Mouse (Mus musculus) heart, adult 2 months (tissue): Measurements from ENCODE around the gene Ms4a6c. TPM values are rescaled to one million over a fixed set of nuclear protein-coding genes. Genes with fewer than 3 reads are reported as not detected.
"Not testable (repeated sequence)": the region's sequence is repeated elsewhere in the genome, so short reads cannot be mapped to it uniquely, and the experiment has no call there.

ENCODE experiments used
- DNase-seq, 2 experiments: peaks; one replicate each; pipeline ENCODE4 v3.0.0; 2021
- H3K27ac ChIP-seq: fragments of 200-600 bp; 2 replicates; pipeline ENCODE4 v1.8.1; 2022
- H3K27me3 ChIP-seq: fragments of 200-500 bp; 2 replicates; pipeline ENCODE4 v1.6.1; 2012; ENCODE audit warnings: mild to moderate bottlenecking, low read length, inconsistent platforms, mixed read lengths; ENCODE audit not compliant: control insufficient read depth, insufficient read depth
- H3K36me3 ChIP-seq: fragments of 200-500 bp; 2 replicates; pipeline ENCODE4 v1.6.1; 2012; ENCODE audit warnings: low read length, inconsistent platforms; ENCODE audit not compliant: control insufficient read depth, insufficient read depth
- H3K4me1 ChIP-seq: fragments of 200-500 bp; 2 replicates; pipeline ENCODE4 v1.6.1; 2011; ENCODE audit warnings: low read length; ENCODE audit not compliant: control insufficient read depth, insufficient read depth
- H3K4me3 ChIP-seq: fragments of 200-600 bp; 2 replicates; pipeline ENCODE4 v1.8.1; 2022
- H3K79me2 ChIP-seq: fragments of 200-500 bp; replicated peaks from 2 replicates; pipeline ENCODE4 v1.6.1; 2012; ENCODE audit warnings: mild to moderate bottlenecking, inconsistent platforms, low read length, moderate library complexity, mixed read lengths; ENCODE audit not compliant: control insufficient read depth, insufficient read depth
- H3K9ac ChIP-seq: fragments of 200-500 bp; 2 replicates; pipeline ENCODE4 v1.6.1; 2012; ENCODE audit warnings: low read depth, mild to moderate bottlenecking, control low read depth, inconsistent platforms, low read length, mixed read lengths
- CTCF ChIP-seq: fragments of 200-600 bp; IDR thresholded peaks from 2 replicates; pipeline ENCODE4 v1.8.1; 2022; ENCODE audit warnings: antibody characterized with exemption, mild to moderate bottlenecking, moderate library complexity
- EP300 ChIP-seq: fragments of 200-500 bp; IDR thresholded peaks from 2 replicates; pipeline ENCODE4 v1.6.1; 2011; ENCODE audit warnings: low read depth, low read length, control low read depth; ENCODE audit not compliant: insufficient read depth
- POLR2A ChIP-seq: fragments of 200-500 bp; IDR thresholded peaks from 2 replicates; pipeline ENCODE4 v1.6.1; 2011; ENCODE audit warnings: mild to moderate bottlenecking, low read depth, low read length, control low read depth; ENCODE audit not compliant: insufficient read depth
- WGBS: fragments of 180-500 bp; shearing (Covaris S2); methylation state at CpG from one replicate; pipeline ENCODE4 v1.1.7; 2018; 5-methylcytosine and 5-hydroxymethylcytosine counted together
- intact Hi-C: fragments of 180-260 bp; cut with DNase I; formaldehyde crosslinking; loops from one replicate; pipeline ENCODE4 v1.15.1; 2025
- polyA plus RNA-seq: library from polyadenylated mRNA; depleted of rRNA; stranded (reverse); fragments of >200 nt; gene quantifications from 2 replicates; pipeline ENCODE4 v1.2.3, GENCODE M21; 2012
- total RNA-seq, 2 experiments: library from RNA; stranded (reverse); gene quantifications; 2 replicates each; pipeline ENCODE4 v1.2.3; 2021

The Ms4a6c gene
- total and polyA plus RNA-seq, 3 experiments: 4.0 to 9.1 (median 8.1) TPM

DNA sequence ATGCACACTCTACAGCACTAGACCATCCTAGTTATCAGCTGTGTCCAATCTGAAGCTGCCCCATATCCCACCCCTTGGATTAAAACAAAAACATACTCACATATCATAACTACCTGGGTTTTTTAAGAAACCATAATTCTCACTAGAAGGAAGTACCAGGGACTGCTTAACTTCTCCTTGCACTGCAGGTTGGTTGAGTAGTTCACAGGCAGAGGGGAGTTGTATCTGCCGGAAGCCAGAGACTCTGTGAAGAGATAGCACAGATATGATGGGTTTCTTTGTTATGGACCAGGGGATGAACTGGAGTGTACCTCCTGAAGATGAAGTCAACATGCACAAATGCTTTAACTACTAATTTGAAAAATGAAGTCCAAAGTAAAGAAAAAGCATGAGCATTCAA, 31.6 kb downstream of the Ms4a6c start:
- Histone ChIP-seq H3K27ac (no peak overlapping the region), H3K4me3 (no peak overlapping the region), H3K27me3 (no peaks in the 10 kb centered on the region), H3K79me2 (no peaks in the 10 kb centered on the region), H3K36me3 (no peaks in the 10 kb centered on the region), H3K4me1 (no peaks in the 10 kb centered on the region), H3K9ac (no peak overlapping the region)
- WGBS: 65% methylated on average over 1 of the region's 1 CpGs
- intact Hi-C loops: loop anchor here (2.0 kb wide), 1 partner anchor 48 kb away; no protein-coding TSS in a partner anchor
- TF ChIP-seq CTCF (no peak), POLR2A (no peak), EP300 (no peak)
- no peak for DNase-seq

DNA sequence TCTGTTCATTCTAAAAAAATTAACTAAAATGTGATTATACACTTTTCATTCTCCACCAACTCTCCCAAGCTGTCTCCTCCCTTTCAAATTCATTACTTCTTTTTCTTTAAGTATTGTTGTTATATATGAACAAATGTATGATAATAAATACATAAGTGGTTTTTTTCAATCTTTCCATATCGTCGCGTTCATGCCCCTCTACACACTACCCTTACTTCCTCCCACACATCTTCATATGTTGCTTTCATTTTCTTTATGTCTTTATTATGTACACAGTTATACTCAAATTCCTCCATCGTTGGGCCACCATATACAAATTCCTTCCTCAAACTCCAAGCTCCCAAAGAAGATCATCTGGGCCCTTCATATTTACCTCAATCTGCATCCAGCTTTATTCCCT, 32.2 kb downstream of the Ms4a6c start:
- no peak overlapping the region for H3K4me3 ChIP-seq
- intact Hi-C loops: loop anchor here (2.0 kb wide), 1 partner anchor 47 kb away; no protein-coding TSS in a partner anchor
- DNase-seq: no peak
- TF ChIP-seq POLR2A: no peak
- TF ChIP-seq EP300: no peak
- no peak for TF ChIP-seq CTCF
- H3K27me3 ChIP-seq: no peaks in the 10 kb centered on the region
- H3K79me2 ChIP-seq: no peaks in the 10 kb centered on the region
- no peaks in the 10 kb centered on the region for H3K36me3 ChIP-seq
- H3K9ac ChIP-seq: no peak overlapping the region
- no peak overlapping the region for H3K27ac ChIP-seq
- no peaks in the 10 kb centered on the region for H3K4me1 ChIP-seq
- 69% methylated on average over 4 of the region's 4 CpGs for WGBS

DNA sequence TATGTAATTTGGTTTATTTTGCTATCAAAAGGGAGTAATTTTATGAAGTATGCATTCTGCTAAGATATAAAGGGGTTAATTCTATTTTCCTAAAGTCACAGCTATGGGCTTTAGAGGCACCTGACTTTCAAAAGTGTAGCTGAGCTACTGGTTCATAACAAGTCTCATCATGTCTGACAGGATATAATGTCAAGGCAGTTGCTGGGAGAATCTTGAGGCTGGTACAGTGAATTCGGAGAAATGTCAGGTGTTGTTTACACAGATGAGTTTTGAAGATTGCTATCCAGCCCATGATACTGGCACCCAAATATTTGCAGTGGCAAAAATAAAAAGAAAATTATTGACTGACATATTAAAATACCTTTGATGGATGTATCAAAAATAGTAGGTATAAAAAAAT, 35.7 kb downstream of the Ms4a6c start:
- TF ChIP-seq CTCF (no peak), EP300 (no peak), POLR2A (no peak)
- DNase-seq: no peak
- no peaks in the 10 kb centered on the region for H3K36me3 ChIP-seq
- no peaks in the 10 kb centered on the region for H3K4me1 ChIP-seq
- no peak overlapping the region for H3K4me3 ChIP-seq
- WGBS: 74% methylated on average over 1 of the region's 1 CpGs
- no peaks in the 10 kb centered on the region for H3K79me2 ChIP-seq
- intact Hi-C loops: no loop called here
- no peak overlapping the region for H3K27ac ChIP-seq
- H3K9ac ChIP-seq: no peak overlapping the region
- no peaks in the 10 kb centered on the region for H3K27me3 ChIP-seq

DNA sequence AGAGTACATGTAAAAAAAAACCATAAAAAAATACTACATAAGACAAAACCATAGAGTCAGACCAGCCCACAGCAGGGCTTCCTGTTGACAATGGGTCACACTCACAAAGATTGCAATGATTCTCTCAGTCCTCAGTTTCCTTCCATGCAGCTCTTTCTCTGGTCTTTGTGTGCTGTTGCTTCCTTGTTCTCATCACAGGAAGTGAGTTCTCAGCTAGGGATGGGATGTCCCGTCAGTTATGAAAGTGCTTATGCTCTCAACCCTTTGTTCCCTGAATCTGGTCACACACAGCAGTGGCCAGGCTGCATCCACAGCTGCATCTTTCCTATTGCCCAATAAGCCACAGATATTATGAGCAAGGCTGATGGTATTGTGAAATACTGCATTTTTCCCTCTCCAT, 44.3 kb downstream of the Ms4a6c start:
- Histone ChIP-seq H3K79me2 (no peaks in the 10 kb centered on the region), H3K36me3 (no peaks in the 10 kb centered on the region), H3K9ac (no peak overlapping the region), H3K27me3 (no peaks in the 10 kb centered on the region), H3K27ac (peak overlapping the region; percentile 20; the same call in 1 of the 2 replicates), H3K4me1 (peaks cover 5% of the 10 kb centered on the region), H3K4me3 (no peak overlapping the region)
- 21% methylated on average over 1 of the region's 1 CpGs for WGBS
- TF ChIP-seq CTCF (no peak), EP300 (peak; percentile 72; the same call in 1 of the 2 replicates), POLR2A (0 out of 2 replicates have a peak, but pooled peaks have one; percentile 36)
- no peak for DNase-seq
- intact Hi-C loops: no loop called here

DNA sequence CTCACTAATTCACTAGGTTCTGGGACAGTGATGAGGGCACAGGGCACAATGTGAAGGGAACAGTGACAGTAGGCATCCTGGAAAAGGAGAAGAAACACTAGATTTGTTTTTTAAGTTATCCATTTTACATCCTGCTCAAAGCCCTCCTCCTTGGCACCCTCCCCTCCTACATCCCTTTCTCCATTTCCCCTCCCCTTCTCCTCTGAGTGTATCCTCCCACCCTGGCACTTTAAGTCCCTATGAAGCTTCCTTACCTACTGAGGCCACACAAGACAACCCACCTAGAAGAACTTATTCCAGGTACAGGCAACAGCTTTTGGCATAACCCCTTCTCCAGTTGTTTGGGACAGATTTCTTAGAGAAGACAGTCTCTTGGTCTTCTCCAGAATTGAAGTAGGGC, 47.1 kb downstream of the Ms4a6c start, which contains the start of gene Ms4a6b:
Gene Ms4a6b (plus strand): TSS at position 267 of the 400 bp plus-strand sequence.
- Histone ChIP-seq H3K27ac (no peak within 1 kb of the TSS), H3K4me3 (no peak within 1 kb of the TSS)

DNA sequence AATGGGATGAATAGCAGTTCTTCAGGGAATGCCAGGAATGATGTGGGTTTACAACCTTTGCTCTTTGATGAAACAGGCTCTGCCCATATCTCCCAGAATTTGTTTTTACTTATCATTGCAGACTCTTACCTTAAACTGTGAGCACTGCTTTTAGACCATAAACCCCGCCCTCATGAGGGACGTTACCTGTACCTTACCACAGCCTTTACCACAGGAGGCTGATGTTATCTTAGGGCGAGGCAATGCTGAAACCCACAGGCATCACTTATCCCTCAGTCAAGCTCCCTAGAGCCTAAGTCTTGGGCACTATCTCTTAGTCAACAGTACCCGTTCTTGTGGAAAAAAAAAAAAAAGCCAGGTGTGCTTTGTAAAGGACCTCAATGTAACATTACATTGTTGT, 47.7 kb downstream of the Ms4a6c start:
- Histone ChIP-seq H3K36me3 (no peaks in the 10 kb centered on the region), H3K9ac (no peak overlapping the region), H3K4me1 (peaks cover 5% of the 10 kb centered on the region), H3K4me3 (no peak overlapping the region), H3K27me3 (no peaks in the 10 kb centered on the region), H3K27ac (no peak overlapping the region), H3K79me2 (no peaks in the 10 kb centered on the region)
- intact Hi-C loops: no loop called here
- TF ChIP-seq EP300 (no peak), POLR2A (no peak), CTCF (no peak)
- no peak for DNase-seq
- 57% methylated on average over 4 of the region's 4 CpGs for WGBS

More for the DNA sequence above, 47.1 kb downstream of the Ms4a6c start, which contains the start of gene Ms4a6b:
- Histone ChIP-seq H3K79me2 (no peaks in the 10 kb centered on the region), H3K4me1 (peaks cover 5% of the 10 kb centered on the region), H3K36me3 (no peaks in the 10 kb centered on the region), H3K9ac (no peak within 1 kb of the TSS), H3K27me3 (no peaks in the 10 kb centered on the region)
- intact Hi-C loops: no loop called here
- no peak for DNase-seq
- no peak for TF ChIP-seq CTCF
- no peak for TF ChIP-seq POLR2A
- no peak for TF ChIP-seq EP300

DNA sequence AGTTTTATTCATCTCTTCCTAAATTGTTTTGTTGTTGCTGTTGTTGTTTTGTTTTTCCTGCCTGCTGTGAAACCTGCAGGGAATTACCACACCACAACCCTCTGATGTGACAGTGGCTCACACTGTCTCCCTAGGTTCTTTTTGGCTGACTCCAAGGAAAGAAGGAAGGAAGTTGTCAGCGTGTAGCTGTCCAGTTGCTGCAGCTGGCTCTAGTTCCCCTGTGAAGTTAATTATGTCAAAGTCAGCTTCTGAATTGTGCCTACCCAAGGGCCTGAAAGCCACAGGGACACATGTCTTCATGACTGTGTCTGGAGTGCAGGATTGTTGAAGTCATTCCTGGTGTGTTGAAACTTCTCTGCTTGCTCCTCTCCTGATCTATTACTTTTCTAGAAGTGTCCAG, 48.2 kb downstream of the Ms4a6c start:
- H3K9ac ChIP-seq, H3K79me2 ChIP-seq, H3K4me3 ChIP-seq, H3K27ac ChIP-seq, intact Hi-C loops, H3K27me3 ChIP-seq, H3K4me1 ChIP-seq, H3K36me3 ChIP-seq: not testable (repeated sequence)
- 3% methylated on average over 1 of the region's 1 CpGs for WGBS
- DNase-seq: peak in 1 of 2 experiments; percentile 51

DNA sequence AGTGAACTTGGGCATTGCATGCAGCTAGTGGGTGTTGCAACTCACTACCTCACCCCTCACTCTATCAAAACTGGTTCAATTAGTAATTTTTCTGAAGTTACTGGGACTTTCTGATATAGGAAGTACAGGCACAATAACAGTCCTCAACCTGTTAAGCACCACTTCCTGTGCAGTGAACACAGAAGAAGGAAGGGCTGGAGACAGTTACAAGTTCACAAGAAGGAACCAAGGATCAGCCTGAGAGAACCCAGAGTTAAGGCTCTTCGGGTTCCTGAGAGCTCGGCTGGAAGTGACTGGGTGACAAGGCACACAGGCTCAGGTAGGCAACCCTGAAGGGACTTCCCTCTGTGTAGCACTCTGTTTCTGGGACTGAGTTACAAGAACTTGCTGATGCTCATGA, 49.2 kb downstream of the Ms4a6c start:
- 0 out of 2 replicates have a peak overlapping the region, but pooled peaks have one; percentile 12 for H3K9ac ChIP-seq
- H3K4me1 ChIP-seq, H3K36me3 ChIP-seq, H3K4me3 ChIP-seq, H3K27me3 ChIP-seq, H3K27ac ChIP-seq, H3K79me2 ChIP-seq, DNase-seq, intact Hi-C loops: not testable (repeated sequence)
- 70% methylated on average over 2 of the region's 2 CpGs for WGBS
